Mouse (Mus musculus): ENCODE measurements around the gene Scube2. TPM values are rescaled to one million over a fixed set of nuclear protein-coding genes. Genes with fewer than 3 reads are reported as not detected.

The Scube2 gene
- polyA plus RNA-seq, 1 experiment from 2014 or later, result 1.9 TPM

GRCm38 (mm10) chr7:109886249-109886648, 20.8 kb upstream of the Scube2 start:
- Histone ChIP-seq H3K4me3 (ENCODE audit: low read depth, low read length) (no peak overlapping the region), H3K9me3 (ENCODE audit: control insufficient read depth, low read depth, low read length) (no peaks in the 10 kb centered on the region), H3K27ac (ENCODE audit: low read length) (no peak overlapping the region), H3K4me2 (replicated peaks; ENCODE audit: low read depth, low read length) (no peak overlapping the region), H3K9ac (replicated peaks; ENCODE audit: low read depth, low read length) (no peak overlapping the region), H3K36me3 (ENCODE audit: control insufficient read depth, insufficient read depth, low read length) (peaks cover 7% of the 10 kb centered on the region; the same call in 1 of the 2 replicates), H3K4me1 (ENCODE audit: control insufficient read depth, insufficient read depth, low read length) (no peaks in the 10 kb centered on the region), H3K27me3 (ENCODE audit: control insufficient read depth, insufficient read depth, low read length) (no peaks in the 10 kb centered on the region)
- WGBS, result 90% methylated on average over 1 of the region's 1 CpGs
- no peak for ATAC-seq (ENCODE audit: insufficient number of reproducible peaks, insufficient read depth, low FRiP score, low read depth)

- H3K27ac ChIP-seq (ENCODE audit: low read length), result no peak overlapping the region
- no peaks in the 10 kb centered on the region for H3K36me3 ChIP-seq (ENCODE audit: control insufficient read depth, insufficient read depth, low read length)
- no peaks in the 10 kb centered on the region for H3K27me3 ChIP-seq (ENCODE audit: control insufficient read depth, insufficient read depth, low read length)
- H3K4me3 ChIP-seq (ENCODE audit: low read depth, low read length), result no peak overlapping the region
- no peaks in the 10 kb centered on the region for H3K9me3 ChIP-seq (ENCODE audit: control insufficient read depth, low read depth, low read length)
- WGBS, result 92% methylated on average over 2 of the region's 2 CpGs
- H3K4me2 ChIP-seq (replicated peaks; ENCODE audit: low read depth, low read length), result no peak overlapping the region
- no peaks in the 10 kb centered on the region; the same call in 1 of the 2 replicates for H3K4me1 ChIP-seq (ENCODE audit: control insufficient read depth, insufficient read depth, low read length)
- ATAC-seq (ENCODE audit: insufficient number of reproducible peaks, insufficient read depth, low FRiP score, low read depth), result no peak
- no peak overlapping the region for H3K9ac ChIP-seq (replicated peaks; ENCODE audit: low read depth, low read length)
Measured at GRCm38 (mm10) chr7:109882574-109882973, 17.1 kb upstream of the Scube2 start.

GRCm38 (mm10) chr7:109881561-109882099, 16.2 kb upstream of the Scube2 start:
- no peak for ATAC-seq (ENCODE audit: insufficient number of reproducible peaks, insufficient read depth, low FRiP score, low read depth)
- no peak overlapping the region for H3K27ac ChIP-seq (ENCODE audit: low read length)
- no peak overlapping the region for H3K9ac ChIP-seq (replicated peaks; ENCODE audit: low read depth, low read length)
- no peaks in the 10 kb centered on the region for H3K36me3 ChIP-seq (ENCODE audit: control insufficient read depth, insufficient read depth, low read length)
- H3K4me2 ChIP-seq (replicated peaks; ENCODE audit: low read depth, low read length), result no peak overlapping the region
- H3K27me3 ChIP-seq (ENCODE audit: control insufficient read depth, insufficient read depth, low read length), result no peaks in the 10 kb centered on the region
- no peaks in the 10 kb centered on the region; the same call in 1 of the 2 replicates for H3K4me1 ChIP-seq (ENCODE audit: control insufficient read depth, insufficient read depth, low read length)
- no peaks in the 10 kb centered on the region for H3K9me3 ChIP-seq (ENCODE audit: control insufficient read depth, low read depth, low read length)
- 51% methylated on average over 2 of the region's 2 CpGs for WGBS
- H3K4me3 ChIP-seq (ENCODE audit: low read depth, low read length), result no peak overlapping the region

- H3K27ac ChIP-seq (ENCODE audit: low read length), result no peak overlapping the region
- H3K27me3 ChIP-seq (ENCODE audit: control insufficient read depth, insufficient read depth, low read length), result no peaks in the 10 kb centered on the region
- no peaks in the 10 kb centered on the region for H3K36me3 ChIP-seq (ENCODE audit: control insufficient read depth, insufficient read depth, low read length)
- 37% methylated on average over 12 of the region's 12 CpGs for WGBS
- no peak overlapping the region for H3K4me3 ChIP-seq (ENCODE audit: low read depth, low read length)
- no peak overlapping the region for H3K4me2 ChIP-seq (replicated peaks; ENCODE audit: low read depth, low read length)
- H3K9ac ChIP-seq (replicated peaks; ENCODE audit: low read depth, low read length), result no peak overlapping the region
- no peaks in the 10 kb centered on the region for H3K9me3 ChIP-seq (ENCODE audit: control insufficient read depth, low read depth, low read length)
- no peak for ATAC-seq (ENCODE audit: insufficient number of reproducible peaks, insufficient read depth, low FRiP score, low read depth)
- no peaks in the 10 kb centered on the region; the same call in 1 of the 2 replicates for H3K4me1 ChIP-seq (ENCODE audit: control insufficient read depth, insufficient read depth, low read length)
Measured at GRCm38 (mm10) chr7:109879158-109879557, 13.7 kb upstream of the Scube2 start.

GRCm38 (mm10) chr7:109876085-109876484, 10.6 kb upstream of the Scube2 start:
- WGBS, result 60% methylated on average over 8 of the region's 8 CpGs
- Histone ChIP-seq H3K36me3 (ENCODE audit: control insufficient read depth, insufficient read depth, low read length) (no peaks in the 10 kb centered on the region), H3K9ac (replicated peaks; ENCODE audit: low read depth, low read length) (no peak overlapping the region), H3K27ac (ENCODE audit: low read length) (no peak overlapping the region), H3K4me3 (ENCODE audit: low read depth, low read length) (no peak overlapping the region), H3K4me2 (replicated peaks; ENCODE audit: low read depth, low read length) (no peak overlapping the region), H3K27me3 (ENCODE audit: control insufficient read depth, insufficient read depth, low read length) (no peaks in the 10 kb centered on the region), H3K4me1 (ENCODE audit: control insufficient read depth, insufficient read depth, low read length) (no peaks in the 10 kb centered on the region; the same call in 1 of the 2 replicates), H3K9me3 (ENCODE audit: control insufficient read depth, low read depth, low read length) (no peaks in the 10 kb centered on the region)
- no peak for ATAC-seq (ENCODE audit: insufficient number of reproducible peaks, insufficient read depth, low FRiP score, low read depth)

- H3K4me3 ChIP-seq (ENCODE audit: low read depth, low read length), result no peak overlapping the region
- no peak overlapping the region for H3K4me2 ChIP-seq (replicated peaks; ENCODE audit: low read depth, low read length)
- H3K36me3 ChIP-seq (ENCODE audit: control insufficient read depth, insufficient read depth, low read length), result no peaks in the 10 kb centered on the region
- H3K9me3 ChIP-seq (ENCODE audit: control insufficient read depth, low read depth, low read length), result no peaks in the 10 kb centered on the region
- 51% methylated on average over 3 of the region's 3 CpGs for WGBS
- ATAC-seq (ENCODE audit: insufficient number of reproducible peaks, insufficient read depth, low FRiP score, low read depth), result no peak
- H3K27me3 ChIP-seq (ENCODE audit: control insufficient read depth, insufficient read depth, low read length), result no peaks in the 10 kb centered on the region
- H3K9ac ChIP-seq (replicated peaks; ENCODE audit: low read depth, low read length), result no peak overlapping the region
- no peak overlapping the region for H3K27ac ChIP-seq (ENCODE audit: low read length)
- no peaks in the 10 kb centered on the region; the same call in 1 of the 2 replicates for H3K4me1 ChIP-seq (ENCODE audit: control insufficient read depth, insufficient read depth, low read length)
Measured at GRCm38 (mm10) chr7:109875598-109875997, 10.1 kb upstream of the Scube2 start.

- Histone ChIP-seq H3K27me3 (ENCODE audit: control insufficient read depth, insufficient read depth, low read length) (no peaks in the 10 kb centered on the region), H3K9ac (replicated peaks; ENCODE audit: low read depth, low read length) (no peak overlapping the region), H3K36me3 (ENCODE audit: control insufficient read depth, insufficient read depth, low read length) (no peaks in the 10 kb centered on the region), H3K27ac (ENCODE audit: low read length) (no peak overlapping the region), H3K9me3 (ENCODE audit: control insufficient read depth, low read depth, low read length) (no peaks in the 10 kb centered on the region), H3K4me3 (ENCODE audit: low read depth, low read length) (no peak overlapping the region), H3K4me1 (ENCODE audit: control insufficient read depth, insufficient read depth, low read length) (no peaks in the 10 kb centered on the region; the same call in 1 of the 2 replicates), H3K4me2 (replicated peaks; ENCODE audit: low read depth, low read length) (no peak overlapping the region)
- ATAC-seq (ENCODE audit: insufficient number of reproducible peaks, insufficient read depth, low FRiP score, low read depth), result no peak
Measured at GRCm38 (mm10) chr7:109875033-109875432, 9.6 kb upstream of the Scube2 start.

- Histone ChIP-seq H3K4me1 (ENCODE audit: control insufficient read depth, insufficient read depth, low read length) (no peaks in the 10 kb centered on the region), H3K4me3 (ENCODE audit: low read depth, low read length) (no peak overlapping the region), H3K9ac (replicated peaks; ENCODE audit: low read depth, low read length) (no peak overlapping the region), H3K27me3 (ENCODE audit: control insufficient read depth, insufficient read depth, low read length) (no peaks in the 10 kb centered on the region), H3K36me3 (ENCODE audit: control insufficient read depth, insufficient read depth, low read length) (no peaks in the 10 kb centered on the region), H3K27ac (ENCODE audit: low read length) (no peak overlapping the region), H3K4me2 (replicated peaks; ENCODE audit: low read depth, low read length) (no peak overlapping the region), H3K9me3 (ENCODE audit: control insufficient read depth, low read depth, low read length) (no peaks in the 10 kb centered on the region)
- WGBS, result 39% methylated on average over 5 of the region's 5 CpGs
- ATAC-seq (ENCODE audit: insufficient number of reproducible peaks, insufficient read depth, low FRiP score, low read depth), result no peak
Measured at GRCm38 (mm10) chr7:109873170-109873569, 7.7 kb upstream of the Scube2 start.

- H3K9me3 ChIP-seq (ENCODE audit: control insufficient read depth, low read depth, low read length), result no peaks in the 10 kb centered on the region
- H3K4me2 ChIP-seq (replicated peaks; ENCODE audit: low read depth, low read length), result no peak overlapping the region
- H3K4me1 ChIP-seq (ENCODE audit: control insufficient read depth, insufficient read depth, low read length), result no peaks in the 10 kb centered on the region
- no peaks in the 10 kb centered on the region for H3K36me3 ChIP-seq (ENCODE audit: control insufficient read depth, insufficient read depth, low read length)
- WGBS, result 85% methylated on average over 5 of the region's 5 CpGs
- no peaks in the 10 kb centered on the region for H3K27me3 ChIP-seq (ENCODE audit: control insufficient read depth, insufficient read depth, low read length)
- no peak for ATAC-seq (ENCODE audit: insufficient number of reproducible peaks, insufficient read depth, low FRiP score, low read depth)
- no peak overlapping the region for H3K27ac ChIP-seq (ENCODE audit: low read length)
- H3K9ac ChIP-seq (replicated peaks; ENCODE audit: low read depth, low read length), result no peak overlapping the region
- H3K4me3 ChIP-seq (ENCODE audit: low read depth, low read length), result no peak overlapping the region
Measured at GRCm38 (mm10) chr7:109871232-109871631, 5.8 kb upstream of the Scube2 start.
